Mouse (Mus musculus): Measurements from ENCODE around the gene Xndc1. TPM values are rescaled to one million over a fixed set of nuclear protein-coding genes. Genes with fewer than 3 reads are reported as not detected.
"Not testable (repeated sequence)": the region's sequence is repeated elsewhere in the genome, so short reads cannot be mapped to it uniquely, and the experiment has no call there.

Gene Xndc1
- total RNA-seq (2022) = 10 to 100 TPM; 20.4 to 28.8 (median 24.4) TPM

GRCm38 (mm10) chr7:102065046-102065891 is at the start of gene Xndc1, which contains the start of the genes Rnf121 and Xntrpc:
Gene Xndc1, plus strand, starts transcription at chr7:102065511.
Gene Rnf121, minus strand, starts transcription at chr7:102065469.
Gene Xntrpc, plus strand, starts transcription at chr7:102065713.
- peak; percentile 89 to 93 for DNase-seq (ENCODE audit: low spot score in 2 of 2)

DNA sequence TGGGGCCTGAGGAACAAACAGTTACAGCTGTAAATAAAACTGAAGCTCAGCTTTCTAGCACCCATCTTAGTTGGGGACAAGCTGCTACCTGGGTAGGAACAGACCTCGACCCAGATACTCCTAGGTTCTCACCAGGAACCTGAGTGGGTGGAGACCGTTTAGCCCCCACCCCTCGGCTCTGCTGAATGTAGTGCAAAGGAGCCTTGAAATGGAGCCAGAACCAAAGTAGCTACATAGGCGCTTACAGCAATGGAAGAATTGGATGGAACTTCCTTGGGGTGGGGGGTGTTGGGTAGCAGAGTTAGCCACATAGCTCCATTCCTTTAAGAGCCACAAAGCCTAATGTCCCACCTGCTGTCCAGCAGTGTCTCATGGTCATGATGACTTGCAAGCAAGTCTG is 48.4 kb upstream of the Xndc1 start:
- no peak for DNase-seq (ENCODE audit: low spot score in 2 of 2)

DNA sequence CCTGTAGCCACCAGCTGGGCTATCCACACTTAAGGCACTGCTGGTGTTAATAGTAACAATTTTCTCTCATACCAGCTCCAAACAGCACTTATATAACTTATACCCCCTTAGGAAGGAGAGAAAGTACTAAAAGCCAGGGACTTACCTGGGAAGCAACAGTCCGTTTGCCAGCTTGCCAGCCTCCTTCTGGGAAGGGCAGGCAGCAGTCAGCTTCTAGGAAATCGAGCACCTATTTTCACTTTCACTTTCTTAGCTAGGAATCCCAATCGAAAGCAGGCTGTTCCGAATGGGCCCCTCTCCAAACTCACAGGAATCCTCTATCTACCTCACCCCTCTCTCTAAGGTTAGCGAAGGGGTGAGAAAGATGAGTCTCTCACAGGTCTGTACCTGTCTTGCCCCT is 47.9 kb upstream of the Xndc1 start:
- no peak for DNase-seq (ENCODE audit: low spot score in 2 of 2)

DNA sequence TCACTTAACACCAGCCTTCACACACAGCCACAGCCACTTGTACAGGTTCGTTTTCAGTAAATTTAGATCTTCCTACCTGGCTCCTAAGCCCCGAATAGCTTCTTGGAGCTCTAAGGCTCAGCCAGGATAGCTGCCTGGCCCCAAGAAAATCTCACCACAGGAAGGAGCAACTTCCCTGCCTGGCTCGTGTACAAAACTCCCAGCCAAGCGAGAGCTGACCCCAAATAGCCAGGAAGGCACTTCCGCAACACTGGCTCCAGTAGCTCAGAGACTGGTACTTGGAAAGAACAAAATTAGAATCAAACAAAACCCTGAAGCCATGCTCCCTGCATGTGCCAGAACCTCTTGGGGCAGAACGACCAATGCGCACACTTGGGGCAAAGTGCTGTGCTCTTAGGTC is 47.3 kb upstream of the Xndc1 start:
- no peak for DNase-seq (ENCODE audit: low spot score in 2 of 2)

DNA sequence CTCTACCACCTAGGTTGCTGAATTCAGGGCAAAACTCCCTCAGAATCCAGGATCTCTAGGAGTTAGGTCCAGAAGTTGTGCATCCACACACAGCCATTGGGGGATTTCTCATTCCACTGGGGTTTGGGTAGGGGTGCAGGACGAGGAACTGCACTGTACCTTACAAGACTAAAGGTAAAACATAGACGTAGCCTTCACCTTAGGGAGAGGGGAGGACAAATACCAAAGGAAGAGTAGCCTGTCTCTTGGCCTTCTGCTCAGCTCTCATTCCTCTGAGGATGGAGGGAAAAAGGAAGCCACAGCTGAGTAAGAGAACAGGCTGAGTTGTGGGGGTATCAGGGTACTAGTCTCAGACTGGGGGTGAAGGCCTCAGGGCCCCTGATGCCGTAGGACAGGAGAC is 46.7 kb upstream of the Xndc1 start, which contains the start of gene Il18bp:
Gene Il18bp (minus strand): TSS at position 101 of the 400 bp plus-strand sequence.
- no peak for DNase-seq (ENCODE audit: low spot score in 2 of 2)

- no peak for DNase-seq (ENCODE audit: low spot score in 2 of 2)
Observed at GRCm38 (mm10) chr7:102019362-102019761, 45.9 kb upstream of the Xndc1 start.

DNA sequence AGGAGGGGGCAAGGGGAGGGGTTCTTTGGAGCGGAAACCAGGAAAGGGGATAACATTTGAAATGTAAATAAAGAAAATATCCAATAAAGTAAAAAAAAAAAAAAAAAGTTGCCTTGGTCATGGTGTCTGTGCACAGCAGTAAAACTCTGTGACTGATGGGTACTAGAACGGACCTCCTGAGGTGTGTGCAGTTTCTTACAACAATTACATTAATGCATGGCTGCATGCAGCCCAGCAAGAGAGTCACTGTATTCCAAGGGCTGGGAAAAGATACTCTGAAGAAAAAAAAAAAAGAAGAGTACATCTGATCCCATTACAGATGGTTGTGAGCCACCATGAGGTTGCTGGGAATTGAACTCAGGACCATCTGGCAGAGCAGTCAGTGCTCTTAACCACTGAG is 44.4 kb upstream of the Xndc1 start:
- DNase-seq (ENCODE audit: low spot score in 2 of 2) = not testable (repeated sequence)

DNA sequence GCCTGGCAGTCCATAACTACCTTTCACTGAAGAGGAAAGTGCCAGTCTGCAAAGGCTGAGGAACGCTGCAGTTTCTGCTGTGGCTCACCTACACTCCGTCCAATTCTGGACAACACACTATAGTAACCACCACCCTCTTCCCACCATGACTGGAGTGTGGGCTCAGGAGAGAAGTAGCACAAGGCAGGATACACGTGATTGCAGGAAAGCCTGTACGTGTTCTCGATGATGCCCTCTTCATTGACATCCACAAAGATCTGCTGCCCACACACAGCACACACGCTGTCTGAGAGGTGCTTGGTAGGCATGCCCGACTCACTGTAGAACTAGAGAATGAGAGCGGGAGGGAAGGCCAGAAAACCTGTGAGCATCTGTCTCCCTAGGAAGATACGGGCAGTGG is 41.5 kb upstream of the Xndc1 start:
- DNase-seq (ENCODE audit: low spot score in 2 of 2) = peak in 1 of 2 experiments; percentile 64

DNA sequence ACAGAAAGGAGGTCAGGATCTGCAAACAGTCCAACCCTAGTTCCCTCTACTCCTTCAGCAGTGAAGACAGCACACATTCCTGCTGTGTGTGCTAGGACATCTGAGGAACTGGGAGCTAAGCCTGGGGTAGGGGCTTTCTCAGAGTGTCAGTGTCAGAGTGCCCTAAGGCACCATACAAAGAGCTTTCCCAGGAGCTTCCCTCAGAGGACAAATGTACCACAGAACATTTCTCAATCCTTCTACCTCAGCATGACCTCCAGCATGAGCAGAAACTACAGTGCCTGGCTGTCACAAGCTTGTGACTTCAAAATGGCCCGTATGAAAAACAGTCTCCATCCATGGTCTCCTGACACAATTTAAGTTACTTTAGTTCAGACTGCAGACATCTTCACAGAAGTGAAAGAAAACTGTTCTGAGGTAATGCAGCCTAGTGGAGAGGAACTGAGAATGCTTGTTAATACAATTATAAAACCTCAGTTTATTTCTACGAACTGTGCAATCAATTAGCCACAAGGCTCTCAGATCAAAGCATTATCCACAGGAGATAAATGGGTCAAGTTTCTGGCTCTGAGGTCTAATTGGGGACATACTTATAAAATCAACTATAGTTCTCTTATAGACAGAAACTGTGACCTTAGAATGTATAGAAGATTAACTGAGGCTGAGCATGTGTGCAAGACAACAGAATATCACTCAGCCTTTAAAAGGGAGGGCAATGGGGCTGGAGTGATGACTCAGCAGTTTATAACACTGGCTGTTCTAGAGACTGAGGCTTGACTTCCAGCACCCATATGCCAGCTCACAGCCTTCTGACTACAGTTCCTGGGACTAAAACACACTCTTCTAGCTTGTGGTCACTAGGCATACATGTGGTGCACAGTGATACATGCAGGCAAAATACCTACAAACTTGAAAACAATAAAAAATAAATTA is 39.9 kb upstream of the Xndc1 start:
- no peak for DNase-seq (ENCODE audit: low spot score in 2 of 2)

DNA sequence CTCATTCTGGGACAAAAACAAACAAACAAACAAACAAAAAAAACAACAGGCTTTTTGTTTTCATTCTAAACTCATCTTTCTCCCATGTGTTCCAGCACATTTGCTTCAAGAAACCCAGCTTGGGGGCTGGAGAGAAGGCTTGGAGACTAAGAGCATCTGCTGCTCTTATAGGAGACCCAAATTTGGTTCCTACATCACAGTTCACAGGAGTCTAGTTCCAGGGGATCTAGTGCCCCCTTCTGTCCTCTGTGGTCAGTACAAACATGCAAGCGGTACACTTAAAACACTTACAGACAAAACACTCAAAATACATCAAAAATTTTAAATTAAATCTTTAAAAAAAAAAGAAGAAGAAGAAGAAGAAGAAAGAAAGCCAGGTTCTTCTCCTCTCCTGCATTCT is 30.4 kb upstream of the Xndc1 start:
- no peak for DNase-seq (ENCODE audit: low spot score in 2 of 2)

- DNase-seq (ENCODE audit: low spot score in 2 of 2) = no peak
Observed at GRCm38 (mm10) chr7:102035534-102035933, 29.8 kb upstream of the Xndc1 start.

DNA sequence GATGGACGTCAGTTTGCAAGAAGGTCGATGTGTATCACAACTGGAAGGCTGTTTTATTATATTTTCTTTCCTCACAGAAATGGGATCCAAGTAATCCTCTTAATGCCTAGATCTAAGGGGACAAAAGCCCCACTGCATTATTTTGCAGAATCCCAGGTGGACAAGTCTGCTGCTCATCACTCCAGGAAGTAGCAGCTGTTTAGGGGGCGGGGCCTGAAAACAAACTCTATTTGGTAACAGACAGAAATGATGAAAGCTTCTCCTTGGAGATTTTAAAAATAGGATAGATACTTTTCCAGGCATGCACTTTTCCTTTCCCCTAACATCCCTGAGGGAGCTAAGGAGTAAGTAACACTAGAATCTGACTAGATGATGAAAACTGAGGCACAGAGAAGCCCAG is 28.0 kb upstream of the Xndc1 start:
- no peak for DNase-seq (ENCODE audit: low spot score in 2 of 2)

DNA sequence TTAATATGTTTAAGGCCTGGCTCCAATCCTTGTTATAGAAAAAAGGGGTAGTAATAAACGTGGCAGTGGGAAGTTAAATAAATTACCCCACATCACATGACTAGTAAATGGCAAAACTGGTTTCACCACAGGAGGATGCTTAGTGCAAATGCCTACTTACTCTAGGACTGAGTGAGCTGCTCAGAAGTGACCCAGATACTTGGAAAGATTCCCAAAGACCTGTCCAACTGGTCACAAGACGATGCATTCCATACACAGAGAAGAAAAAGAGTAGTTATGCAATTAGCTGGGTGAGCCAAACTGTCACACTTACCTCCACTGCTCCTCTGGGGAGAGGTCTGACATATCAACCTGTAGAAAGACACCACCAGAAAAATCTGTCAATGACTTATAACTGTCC is 23.0 kb upstream of the Xndc1 start:
- no peak for DNase-seq (ENCODE audit: low spot score in 2 of 2)

- DNase-seq (ENCODE audit: low spot score in 2 of 2) = not testable (repeated sequence)
Observed at GRCm38 (mm10) chr7:102048524-102048923, 16.8 kb upstream of the Xndc1 start.

GRCm38 (mm10) chr7:102061353-102061752 is 4.0 kb upstream of the Xndc1 start:
- DNase-seq (ENCODE audit: low spot score in 2 of 2) = no peak

DNA sequence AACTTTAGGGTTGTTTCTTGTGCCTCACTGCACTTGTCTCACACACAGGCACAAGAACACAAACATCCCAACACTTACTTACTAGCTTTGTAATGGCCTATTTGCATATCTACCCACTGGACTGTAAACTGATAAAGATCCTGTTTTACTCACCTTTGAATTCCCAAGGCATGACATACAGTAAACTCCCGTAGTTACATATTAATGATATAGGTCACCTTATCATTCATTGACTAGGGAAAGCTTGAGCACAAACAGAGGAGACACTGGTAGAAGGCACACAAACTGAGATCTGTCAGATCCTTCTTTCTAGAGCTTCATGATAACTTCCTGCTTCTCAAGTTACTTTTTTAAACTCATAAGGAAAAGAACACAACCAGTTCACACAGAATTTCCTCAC is 3.1 kb upstream of the Xndc1 start:
- DNase-seq (ENCODE audit: low spot score in 2 of 2) = no peak

GRCm38 (mm10) chr7:102063891-102064290 is 1.4 kb upstream of the Xndc1 start:
- no peak for DNase-seq (ENCODE audit: low spot score in 2 of 2)

DNA sequence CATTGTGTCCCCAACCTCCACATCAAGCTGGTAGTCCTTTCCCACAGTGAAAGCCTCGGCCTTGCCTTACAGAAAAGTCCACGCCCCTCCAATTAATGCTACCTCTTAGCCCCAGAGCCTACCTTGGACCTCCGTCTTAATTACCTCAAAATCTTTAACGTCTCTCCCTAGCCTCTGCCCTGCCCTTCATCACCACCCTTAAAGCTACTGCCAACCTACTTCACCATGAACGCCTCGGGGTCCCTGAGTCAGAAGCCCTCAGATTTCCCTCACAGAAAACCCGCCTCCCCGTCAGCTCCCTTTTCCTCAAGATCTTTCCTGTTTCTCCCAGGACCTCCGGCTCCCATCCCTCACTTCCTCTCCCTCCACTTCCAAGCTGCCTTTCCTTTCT is 661 bp upstream of the Xndc1 start:
- no peak for DNase-seq (ENCODE audit: low spot score in 2 of 2)

- DNase-seq (ENCODE audit: low spot score in 2 of 2) = no peak
Observed at GRCm38 (mm10) chr7:102066363-102066762, 1.1 kb downstream of the Xndc1 start.

- DNase-seq (ENCODE audit: low spot score in 2 of 2) = no peak
Observed at GRCm38 (mm10) chr7:102076714-102077296, 11.5 kb downstream of the Xndc1 start.

GRCm38 (mm10) chr7:102078517-102078916 is 13.2 kb downstream of the Xndc1 start:
- no peak for DNase-seq (ENCODE audit: low spot score in 2 of 2)

DNA sequence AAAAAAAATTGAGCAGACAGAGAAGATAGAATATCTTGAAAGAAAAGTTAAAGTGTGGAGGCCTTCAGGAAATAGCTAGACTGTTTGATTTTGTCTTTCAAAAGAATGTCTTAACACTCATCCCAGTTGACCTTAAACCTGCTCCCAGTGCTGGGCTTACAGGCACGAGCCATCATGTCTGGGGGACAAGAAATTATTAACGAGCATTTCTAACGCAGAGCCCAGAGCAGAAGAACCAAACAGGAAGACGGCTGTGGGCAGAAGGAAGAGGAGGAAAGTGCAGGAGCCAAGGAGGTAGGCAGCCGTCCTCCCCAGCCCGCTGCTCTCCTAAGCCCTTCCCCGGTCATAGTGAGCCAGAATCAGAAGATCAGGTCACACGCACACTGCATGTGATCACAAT is 15.0 kb downstream of the Xndc1 start:
- no peak for DNase-seq (ENCODE audit: low spot score in 2 of 2)

Data from left cerebral cortex, adult 8-10 months (tissue).